Mouse (Mus musculus): ENCODE measurements around the gene Exoc7.

The Exoc7 gene

DNA sequence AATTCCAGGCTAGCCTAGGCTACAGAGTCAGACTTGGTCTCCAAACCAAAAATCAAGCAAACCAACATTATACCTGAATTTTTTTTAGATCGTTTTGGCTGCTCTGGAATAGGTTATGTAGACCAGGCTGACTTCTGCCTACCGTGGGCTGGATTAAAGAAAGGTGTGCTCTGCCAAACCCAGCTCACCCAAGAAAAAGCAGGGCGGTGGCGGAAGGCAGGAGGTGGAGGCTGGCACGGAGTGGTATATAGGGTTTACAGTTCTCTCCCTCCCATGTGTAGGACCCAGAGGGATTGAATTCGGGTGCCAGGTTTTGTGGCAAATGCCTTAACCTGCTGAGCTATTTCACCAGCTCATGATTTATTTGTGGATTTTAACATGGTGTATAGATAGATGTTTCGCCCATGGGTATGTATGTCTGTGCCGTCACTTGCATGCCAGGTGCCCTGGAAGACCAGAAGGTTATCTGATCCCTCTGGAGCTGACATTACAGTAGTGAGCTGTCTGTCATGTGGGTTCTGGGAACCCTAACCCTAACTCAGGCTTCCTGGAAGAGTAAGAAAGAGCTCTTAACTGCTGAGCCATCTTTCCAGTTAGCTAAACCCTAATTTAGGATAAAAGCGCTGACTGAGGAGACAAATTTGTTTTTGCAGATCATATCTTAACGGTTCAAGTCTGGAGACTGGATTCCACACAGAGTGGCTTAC is at the start of gene Exoc7:
Exoc7 (minus strand) TSS at position 215 of the 707 bp plus-strand sequence.
- DNase-seq, result no peak

DNA sequence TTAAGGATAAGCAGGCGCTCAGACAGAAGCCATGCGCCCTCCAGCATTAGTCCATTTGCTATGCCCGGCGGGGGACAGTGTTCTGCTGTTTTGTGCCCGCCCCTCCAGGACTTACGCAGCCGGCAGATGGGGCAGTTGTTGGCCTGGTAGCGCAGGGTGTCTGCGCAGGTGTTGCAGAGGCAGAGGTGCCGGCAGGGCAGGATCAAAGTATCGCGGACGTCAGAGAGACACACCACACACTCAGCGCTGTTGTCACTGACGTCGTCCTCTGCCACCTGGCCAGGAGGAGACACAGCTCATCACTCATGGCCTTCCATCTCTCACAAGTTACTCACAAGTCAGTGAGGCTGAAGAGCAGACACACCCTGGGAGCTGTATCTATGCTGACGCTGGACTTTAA is 47.5 kb upstream of the Exoc7 start:
- DNase-seq, result peak; percentile 66

DNA sequence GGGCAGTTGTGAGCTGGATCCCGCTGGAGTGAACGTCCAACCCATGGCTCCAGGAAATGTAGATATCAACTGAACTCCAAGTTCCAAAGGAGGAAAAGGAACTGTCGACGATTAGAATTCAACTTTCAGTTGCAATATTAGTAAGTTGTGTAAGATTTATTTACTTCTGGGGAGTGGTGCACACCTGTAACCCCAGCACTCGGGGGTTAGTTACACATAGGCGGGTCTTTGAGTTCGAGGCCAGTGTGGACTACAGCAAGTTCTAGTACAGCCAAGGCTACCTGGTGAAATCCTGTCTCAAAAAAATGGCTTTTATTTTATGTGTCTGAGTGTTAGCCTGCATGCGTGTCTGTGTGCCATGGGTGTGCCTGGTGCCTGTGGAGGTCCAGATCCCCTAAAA is 46.5 kb upstream of the Exoc7 start:
- no peak for DNase-seq

DNA sequence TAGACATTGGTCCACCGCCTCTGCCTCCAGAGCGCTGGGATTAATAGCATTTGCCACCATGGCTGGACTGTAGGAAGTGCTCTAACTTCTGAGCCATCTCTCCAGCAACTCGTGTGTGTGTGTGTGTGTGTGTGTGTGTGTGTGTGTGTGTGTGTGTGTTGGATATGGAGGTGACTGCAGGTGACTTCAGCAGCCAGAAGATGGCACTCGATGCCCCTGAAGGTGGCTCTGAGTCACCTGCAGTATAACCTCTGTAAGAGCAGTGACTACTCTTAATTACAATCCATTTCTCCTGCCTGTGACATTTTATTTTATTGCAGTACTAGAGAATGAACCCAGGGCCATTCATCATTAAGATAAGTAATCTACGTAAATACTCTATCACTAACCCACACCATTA is 44.3 kb upstream of the Exoc7 start:
- no peak for DNase-seq

DNA sequence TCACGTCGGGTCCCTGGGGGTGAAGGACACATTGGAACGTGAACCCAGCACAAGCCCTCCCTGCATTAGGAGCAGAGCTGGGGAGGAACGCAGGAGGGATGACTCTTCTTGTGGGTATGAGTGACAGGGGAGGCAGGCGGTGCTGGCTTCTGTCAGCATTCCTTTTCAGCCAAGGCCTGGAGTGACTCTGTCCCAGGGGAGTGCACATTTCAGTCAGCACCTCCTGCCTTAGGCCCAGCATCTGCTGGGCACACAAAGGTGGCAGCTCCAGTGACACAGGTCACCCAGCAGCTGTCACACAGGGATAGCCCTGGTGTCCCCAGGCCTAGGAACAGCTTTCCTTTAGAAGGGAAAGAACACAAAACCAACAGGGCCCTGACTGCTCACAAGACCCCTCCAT is 40.9 kb upstream of the Exoc7 start:
- no peak for DNase-seq

DNA sequence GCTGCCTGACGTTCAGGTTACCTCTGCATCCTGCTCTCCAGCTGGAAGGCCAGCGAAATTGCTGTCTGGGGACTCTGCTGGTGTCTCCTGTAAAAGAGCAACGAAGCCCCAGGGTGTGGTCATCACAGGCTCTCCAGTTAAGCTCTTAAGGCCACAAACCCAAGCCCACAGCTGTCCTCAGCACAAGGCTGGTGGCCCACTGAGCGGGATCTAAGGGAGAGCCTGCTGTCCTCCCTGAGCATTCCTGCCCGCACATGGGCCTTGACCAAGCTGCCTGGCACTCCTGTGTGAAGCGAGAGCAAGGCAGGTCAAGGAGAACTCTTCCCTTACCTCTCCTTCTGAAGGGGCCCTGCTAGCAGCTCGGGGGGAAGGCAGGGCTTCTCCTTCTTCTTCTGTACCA is 40.0 kb upstream of the Exoc7 start:
- DNase-seq, result no peak

DNA sequence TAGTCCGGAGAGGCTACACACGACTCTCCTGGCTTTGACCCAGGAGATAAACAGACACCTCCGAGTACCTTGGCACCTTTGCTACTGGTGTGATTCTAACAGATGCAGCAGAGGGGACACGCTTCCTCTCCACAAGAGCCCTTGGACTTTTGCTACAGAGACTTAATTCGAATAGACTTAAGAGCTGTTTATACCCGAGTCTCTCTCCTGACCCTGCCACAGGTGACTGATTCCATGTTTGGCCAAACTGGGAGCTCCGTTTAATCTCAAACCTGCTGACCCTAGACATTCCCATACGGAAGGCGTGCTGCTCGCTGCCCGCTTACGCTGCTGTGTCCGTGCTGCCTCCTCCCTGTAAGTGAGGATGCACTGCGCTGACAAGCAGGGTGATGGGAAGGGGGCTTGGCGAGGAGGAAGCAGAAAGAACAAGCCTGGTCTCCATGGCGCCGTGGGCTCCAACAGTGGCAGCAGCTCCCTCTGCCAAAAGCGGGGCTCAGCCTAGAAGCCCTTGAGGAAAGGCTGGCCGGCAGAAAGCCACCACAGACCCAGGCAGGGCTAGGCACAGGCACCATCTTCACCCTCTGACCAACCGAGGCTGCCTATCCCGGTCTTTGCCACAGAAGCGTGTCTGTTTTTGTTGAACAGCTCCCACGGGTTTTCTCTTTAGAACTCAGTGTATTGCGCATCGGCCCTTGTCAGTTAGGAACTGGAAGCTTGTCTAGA is 35.2 kb upstream of the Exoc7 start:
- no peak for DNase-seq

DNA sequence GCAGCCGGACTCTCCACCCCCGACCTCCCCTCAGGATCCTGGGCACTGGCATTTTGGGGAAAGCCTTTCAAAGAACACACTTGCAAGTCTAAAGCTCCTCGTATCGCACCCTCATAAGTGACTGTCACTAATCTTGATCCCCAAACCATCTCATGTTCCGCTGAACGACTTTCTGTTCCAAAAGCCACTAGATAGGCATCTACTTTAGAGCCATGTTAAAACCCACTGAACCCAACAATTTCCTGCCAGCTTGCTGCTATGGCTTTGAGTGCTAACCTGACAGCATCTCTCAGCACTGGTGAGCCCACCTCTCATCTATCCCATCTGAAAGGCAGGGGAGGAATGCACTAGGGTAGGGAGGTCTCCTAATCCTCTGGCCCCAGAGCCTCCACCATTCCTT is 30.5 kb upstream of the Exoc7 start:
- no peak for DNase-seq

DNA sequence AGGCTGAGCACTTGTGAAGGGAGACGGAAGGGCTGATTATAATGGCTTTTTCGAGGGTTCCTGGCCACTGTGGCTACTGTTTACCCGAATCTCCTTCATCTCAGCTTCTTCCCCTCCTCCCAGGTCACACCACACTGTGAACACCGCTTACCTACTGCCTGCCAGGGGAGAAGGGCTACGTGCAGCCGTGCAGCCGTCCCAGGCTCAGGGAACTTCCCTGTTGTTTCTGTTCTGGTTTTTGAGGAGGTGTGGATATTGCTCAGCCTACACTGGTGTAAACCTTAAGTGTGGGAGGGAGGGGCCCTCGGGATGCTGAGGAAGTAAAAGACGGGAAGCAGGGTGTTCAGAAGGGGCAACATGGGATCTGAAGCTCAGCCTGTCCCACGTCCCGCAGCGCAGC is 30.0 kb upstream of the Exoc7 start:
- no peak for DNase-seq

DNA sequence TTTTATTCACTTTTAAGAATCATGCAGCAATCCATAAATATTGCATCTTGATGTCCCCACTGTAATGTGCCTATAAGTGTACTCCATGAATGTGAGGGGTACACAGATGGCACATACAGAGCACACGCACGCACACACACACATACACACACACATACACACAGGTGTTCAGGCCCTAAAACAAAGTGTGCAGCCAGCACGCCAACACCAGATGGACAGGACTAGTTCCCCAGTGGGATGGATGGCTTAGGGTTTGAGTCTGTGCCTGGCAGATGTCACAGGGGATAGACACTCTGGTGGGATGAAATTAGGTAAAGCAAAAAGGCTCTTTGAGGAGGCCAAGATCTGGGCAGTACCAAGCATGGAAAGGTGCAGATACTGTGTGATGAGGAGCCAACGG is 29.4 kb upstream of the Exoc7 start:
- no peak for DNase-seq

DNA sequence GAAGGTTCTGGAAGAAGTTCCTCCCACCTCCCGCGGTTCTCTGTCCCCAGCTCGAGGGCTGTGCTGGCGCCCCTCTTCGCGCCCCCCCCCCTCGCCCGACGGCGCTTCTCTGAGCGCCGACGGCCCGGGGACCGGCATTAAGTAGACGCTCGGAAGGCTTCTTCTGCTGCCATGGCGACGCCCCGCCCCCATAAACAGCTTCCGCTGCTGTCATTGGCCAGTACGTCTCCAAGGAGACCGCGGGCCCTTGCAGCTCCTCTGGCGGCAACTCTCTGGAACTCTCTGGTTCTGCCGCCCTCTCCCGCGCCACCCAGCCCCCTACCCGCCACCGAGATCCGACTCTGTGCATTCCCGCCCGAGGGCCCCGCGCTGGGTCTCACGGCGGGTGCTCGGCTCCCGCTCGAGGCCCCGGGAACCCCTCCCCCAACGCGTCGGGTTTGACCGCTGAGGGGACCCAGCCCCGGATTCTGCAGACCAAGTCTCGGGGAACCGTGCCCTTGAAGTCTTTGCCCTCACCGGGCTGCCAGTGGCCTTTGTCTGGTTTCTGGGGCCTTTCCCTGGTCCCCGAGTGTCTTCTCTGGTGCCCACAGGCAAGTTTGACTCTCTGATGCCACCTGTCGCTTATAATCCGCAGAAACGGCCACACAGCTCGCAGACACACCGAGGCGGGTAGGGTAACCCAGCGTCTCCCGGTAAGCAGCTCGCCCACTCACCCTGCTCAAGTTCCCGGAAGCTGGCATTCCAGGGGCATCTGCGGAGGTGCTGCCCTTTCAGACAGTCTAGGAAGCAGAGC is 28.4 kb upstream of the Exoc7 start, which contains the start of gene Foxj1:
Foxj1 (minus strand) TSS at position 156 of the 793 bp plus-strand sequence.
- peak; percentile 98 for DNase-seq

DNA sequence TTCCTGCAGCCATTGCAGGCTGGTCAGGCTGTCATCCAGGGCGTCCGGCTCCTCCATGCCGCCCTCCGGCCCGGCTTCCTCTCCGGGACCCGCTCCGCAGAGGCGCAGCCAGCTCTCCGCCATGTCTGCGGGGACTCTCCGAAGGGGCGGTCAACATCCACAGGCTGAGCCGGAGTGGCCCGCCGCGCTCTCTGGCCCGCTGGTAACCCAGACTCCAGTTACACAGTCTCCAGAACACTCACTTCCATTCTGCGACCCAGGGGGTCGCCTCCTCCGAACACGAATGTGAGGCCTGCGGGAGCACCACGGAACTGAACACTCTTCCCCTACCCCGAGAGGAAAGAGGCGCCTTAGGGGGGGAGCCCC is 27.4 kb upstream of the Exoc7 start:
- no peak for DNase-seq

DNA sequence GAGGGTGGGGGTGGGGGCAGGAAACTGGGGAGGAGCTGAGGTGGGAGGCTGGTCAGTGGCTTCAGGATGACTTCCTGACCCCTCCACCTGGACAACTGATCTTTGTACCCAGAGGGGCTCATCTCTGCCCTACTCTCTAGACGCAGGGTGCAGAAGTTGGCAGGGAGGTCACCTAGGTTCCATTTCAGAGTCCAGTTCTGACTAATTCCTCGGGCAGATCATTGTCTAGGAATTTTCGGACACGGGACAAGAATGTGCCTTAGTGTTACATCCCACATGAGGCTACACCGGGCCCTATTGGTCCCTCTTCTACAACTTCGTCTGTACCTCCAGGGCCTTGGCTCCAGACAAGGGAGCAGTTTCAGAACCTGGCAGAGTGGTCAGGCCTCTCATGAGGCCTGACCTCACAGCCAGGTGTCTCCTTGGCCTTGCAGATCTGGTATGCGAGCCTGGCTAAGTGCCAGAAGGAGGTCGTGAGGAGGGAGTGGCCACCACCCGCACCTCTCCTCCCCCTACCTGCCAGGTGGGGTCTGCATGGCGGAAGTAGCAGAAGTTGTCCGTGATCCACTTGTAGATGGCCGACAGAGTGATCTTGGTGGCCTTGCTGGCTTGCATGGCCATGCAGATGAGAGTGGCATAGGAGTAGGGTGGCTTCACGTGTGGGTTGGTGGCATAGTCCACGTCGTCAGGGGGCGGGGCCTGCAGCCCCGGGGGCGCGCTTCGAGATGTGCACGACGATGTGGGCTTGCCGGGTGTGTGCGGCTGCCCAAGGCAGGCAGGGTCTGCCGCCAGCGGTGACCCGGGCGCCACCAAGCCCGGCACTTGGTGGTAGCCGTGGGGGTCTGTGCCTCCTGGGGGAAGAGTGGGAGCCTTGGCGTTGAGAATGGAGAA is 26.7 kb upstream of the Exoc7 start:
- DNase-seq, result no peak

DNA sequence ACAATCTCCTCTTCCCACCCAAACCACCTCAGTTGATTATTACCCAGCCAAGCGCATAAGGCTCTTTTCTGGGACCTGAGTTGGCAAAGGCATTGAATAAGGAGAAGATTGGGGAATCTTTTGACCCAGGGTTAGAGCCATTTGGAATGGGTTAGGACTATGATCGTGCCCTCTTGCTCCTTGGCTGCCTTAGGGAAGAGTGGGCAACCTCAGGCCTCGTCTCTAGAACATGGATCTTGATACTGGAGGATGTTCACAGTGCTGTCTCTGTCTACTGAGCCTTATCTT is 25.9 kb upstream of the Exoc7 start:
- no peak for DNase-seq

DNA sequence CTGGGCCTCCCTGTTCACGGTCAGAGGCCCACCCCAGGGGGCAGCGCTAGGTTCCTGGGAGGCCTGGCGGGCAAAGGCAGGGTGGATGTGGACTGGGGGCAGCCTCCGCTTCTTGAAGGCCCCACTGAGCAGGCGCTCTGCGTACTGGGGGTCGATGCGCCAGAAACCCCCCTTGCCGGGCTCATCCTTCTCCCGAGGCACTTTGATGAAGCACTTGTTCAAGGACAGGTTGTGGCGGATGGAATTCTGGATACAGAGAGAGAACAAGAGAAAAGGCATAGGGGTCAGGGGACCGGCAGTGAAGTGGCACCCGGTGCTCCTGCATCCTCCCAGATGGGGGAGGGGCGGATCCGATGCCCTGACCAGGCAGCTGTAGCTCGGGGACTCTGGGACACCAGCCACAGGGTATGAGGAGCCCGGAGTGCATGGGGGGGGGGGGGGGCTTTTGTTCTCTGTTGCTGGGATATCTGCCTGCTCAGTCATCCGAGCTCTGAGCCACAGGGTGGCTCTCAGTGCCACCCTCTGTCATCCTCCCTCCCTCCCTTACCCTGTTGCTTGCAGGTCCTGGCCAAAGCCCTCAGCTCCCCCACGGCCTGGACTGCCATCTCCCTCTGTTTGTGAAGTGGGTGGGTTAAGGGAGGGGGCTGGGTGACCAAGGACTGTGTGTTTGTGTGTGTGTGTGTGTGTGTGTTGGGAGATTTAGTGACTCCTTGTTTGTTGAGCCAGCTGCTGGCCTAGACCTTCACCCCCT is 25.4 kb upstream of the Exoc7 start:
- no peak for DNase-seq

DNA sequence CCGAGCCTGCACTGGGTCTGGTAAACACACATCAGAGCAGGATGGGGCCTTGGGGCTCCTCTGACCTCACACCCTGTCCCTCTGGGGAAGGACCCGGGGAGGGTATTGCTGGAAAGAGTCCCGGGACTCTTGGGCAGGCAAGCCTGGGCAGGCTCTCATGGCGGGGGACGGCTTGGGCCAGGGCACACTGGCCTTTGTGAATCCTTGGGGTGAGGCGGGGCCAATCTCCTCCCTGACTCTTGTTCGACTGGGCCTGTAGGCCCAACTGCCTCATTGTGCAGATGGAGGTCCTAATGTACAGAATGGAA is 23.1 kb upstream of the Exoc7 start:
- DNase-seq, result no peak

DNA sequence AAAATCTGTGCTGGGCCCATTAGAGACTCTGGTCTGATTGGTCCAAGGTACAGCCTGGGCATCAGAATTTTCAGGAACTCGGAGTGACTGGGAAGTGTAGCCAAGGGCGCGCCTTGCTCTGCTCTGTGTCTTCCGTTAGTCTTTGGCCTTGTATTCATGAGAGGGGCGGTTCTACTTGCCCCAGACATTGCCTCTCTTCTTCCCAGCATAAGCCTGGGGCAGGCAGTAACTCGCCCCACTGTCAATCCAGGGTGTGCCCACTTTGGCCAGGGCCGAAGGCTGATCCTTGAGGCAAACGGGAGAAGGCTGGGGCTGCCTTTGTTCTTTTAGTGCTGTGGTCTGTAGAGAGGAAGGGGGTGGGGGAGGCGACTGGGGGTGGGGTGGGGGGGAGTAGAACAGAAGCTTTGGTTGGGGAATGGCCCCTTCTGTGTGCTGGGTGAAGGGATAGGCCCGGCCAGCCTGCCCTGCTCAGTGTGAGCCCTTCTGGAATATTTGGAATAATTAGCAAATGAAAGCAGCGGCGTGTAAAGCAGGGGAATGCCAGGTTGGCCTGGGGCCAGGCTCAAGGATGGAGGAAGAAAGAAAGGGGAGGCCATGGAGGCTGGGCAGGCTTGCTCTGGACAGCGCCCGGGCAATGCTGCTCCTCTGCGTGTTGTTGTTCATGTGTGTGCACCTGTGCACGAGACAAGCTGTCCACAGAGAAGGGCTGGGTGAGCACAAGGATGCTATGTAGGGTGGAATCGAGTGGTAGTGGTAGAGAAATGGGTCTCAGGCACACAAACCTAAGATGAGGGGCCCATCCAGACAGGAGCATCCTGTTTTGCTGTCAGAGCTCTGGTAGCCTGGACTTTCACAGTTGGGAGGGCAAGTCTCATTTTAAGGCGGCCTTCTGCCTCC is 22.5 kb upstream of the Exoc7 start:
- DNase-seq, result no peak

DNA sequence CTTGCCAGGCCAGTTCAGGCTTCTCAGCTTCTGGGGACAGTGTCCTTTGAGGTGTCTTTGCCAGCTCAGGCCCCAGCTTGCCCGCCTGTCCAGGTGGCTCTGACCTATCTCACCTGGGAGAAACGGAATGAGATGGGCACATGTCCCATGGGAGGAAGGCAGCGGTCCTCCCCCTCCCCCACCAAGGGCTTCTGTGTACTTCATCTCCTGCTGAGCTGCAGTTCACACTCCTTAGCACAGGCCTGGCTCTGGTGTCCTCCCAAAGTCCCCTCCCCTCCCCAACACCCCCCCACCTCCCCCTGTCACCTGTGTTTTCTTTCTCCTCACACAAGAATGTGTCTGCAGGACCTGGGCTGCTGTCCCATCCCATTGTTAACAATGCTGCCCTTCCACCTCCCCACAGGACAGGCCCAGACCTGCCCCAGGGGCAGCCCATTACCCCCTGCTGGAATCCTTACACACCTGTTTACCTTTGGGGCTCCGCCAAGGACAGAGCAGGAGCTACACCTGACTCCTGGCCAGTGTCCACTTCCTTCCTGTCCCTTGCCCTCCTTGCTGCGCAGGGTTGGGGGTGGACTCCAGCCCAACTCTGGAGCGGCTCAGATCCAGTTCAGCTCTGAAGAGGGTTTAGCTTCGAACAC is 20.1 kb upstream of the Exoc7 start:
- DNase-seq, result no peak

DNA sequence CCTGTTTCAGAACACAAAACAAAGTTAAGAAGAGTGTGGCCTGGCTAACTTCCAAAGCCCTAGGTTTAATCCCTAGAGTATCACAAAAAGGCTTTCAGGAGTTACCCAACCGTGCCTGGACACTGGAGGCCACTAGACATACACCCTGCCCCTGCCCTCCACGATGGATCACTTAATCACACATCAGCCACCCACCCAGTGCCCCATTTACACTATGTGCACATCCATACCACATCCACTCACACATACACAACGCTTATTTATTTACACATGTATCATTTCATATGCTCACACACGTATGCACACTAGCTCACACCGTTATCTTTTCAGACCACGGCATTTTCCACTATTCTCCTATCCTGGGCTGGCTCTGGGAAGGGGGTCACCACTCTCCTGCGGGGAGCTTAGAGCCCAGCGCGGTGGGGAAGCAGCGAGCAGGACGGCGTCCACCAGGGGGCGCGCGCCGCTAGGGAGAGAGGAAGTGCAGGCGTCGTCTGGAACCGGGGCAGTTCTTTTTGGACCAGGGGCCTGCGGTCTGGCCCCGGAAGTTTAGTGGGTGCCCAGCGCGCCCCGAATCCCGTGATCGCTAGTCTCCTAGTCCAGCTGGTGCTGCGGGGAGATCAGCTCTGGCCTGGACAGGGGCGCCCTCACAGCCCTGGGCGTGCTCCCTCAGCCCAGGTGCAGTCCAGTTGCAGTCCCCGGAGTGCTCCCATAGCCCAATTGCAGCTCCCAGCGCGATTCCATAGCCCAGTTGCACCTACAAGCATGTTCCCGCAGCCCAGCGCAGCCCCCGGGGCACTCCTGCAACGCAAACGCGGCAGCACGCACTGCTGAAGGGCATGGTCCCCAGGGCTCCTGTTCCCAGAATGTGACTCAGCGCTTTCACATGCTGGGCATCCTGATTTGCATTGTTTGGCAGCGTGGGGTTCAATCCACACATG is 12.0 kb upstream of the Exoc7 start:
- DNase-seq, result peak; percentile 87

DNA sequence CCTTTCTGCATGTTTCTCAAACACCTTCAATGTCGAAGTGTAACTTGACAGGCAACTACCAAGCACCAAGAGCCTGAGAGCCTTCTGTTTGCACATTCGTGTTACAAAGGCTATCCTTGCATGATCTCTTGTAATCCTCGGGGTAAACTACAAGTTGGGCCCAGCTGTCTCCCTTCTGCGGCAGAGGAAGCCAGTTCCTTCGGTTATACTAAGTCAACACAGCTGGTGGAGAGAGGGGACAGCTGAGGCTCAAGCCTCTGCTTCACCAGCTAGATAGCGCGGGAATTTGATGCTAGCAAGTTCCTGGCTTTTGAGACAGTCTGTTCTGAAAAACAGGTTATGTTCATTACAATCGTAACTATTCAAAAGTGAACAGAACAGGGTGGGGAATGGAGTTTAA is 5.3 kb upstream of the Exoc7 start:
- no peak for DNase-seq

Measured in thymus, postnatal 25 days (tissue).